Mouse (Mus musculus) testis, adult 2 months (tissue): ENCODE data around the gene Smim4. TPM values are rescaled to one million over a fixed set of nuclear protein-coding genes. Genes with fewer than 3 reads are reported as not detected.
A peak's percentile ranks its signal among the peaks of the same experiment; 100 is the strongest.

ENCODE experiments used
- H3K27ac ChIP-seq: fragments of 200-500 bp; 2 replicates; pipeline ENCODE4 v1.5.1; 2012; ENCODE audit warnings: low read depth, low read length; ENCODE audit not compliant: control insufficient read depth, insufficient read depth
- H3K27me3 ChIP-seq: fragments of 200-500 bp; 2 replicates; pipeline ENCODE4 v1.6.1; 2012; ENCODE audit warnings: mild to moderate bottlenecking, low read length, moderate library complexity; ENCODE audit not compliant: control insufficient read depth, insufficient read depth
- H3K36me3 ChIP-seq: fragments of 200-500 bp; 2 replicates; pipeline ENCODE4 v1.6.1; 2012; ENCODE audit warnings: mild to moderate bottlenecking, low read length; ENCODE audit not compliant: control insufficient read depth, insufficient read depth
- H3K4me1 ChIP-seq: fragments of 200-500 bp; 2 replicates; pipeline ENCODE4 v1.6.1; 2012; ENCODE audit warnings: low read length; ENCODE audit not compliant: control insufficient read depth, insufficient read depth
- H3K4me3 ChIP-seq: fragments of 200-500 bp; 2 replicates; pipeline ENCODE4 v1.5.1; 2012; ENCODE audit warnings: low read depth, mild to moderate bottlenecking, low read length, moderate library complexity, mixed read lengths; ENCODE audit not compliant: control insufficient read depth
- CTCF ChIP-seq: fragments of 200-500 bp; IDR thresholded peaks from 2 replicates; pipeline ENCODE4 v1.5.1; 2012; ENCODE audit warnings: low read depth, mild to moderate bottlenecking, inconsistent platforms, low read length, moderate library complexity; ENCODE audit not compliant: control insufficient read depth, insufficient read depth, insufficient replicate concordance
- POLR2A ChIP-seq: fragments of 200-500 bp; IDR thresholded peaks from 2 replicates; pipeline ENCODE4 v1.6.1; 2012; ENCODE audit warnings: low read depth, mild to moderate bottlenecking, inconsistent platforms, low read length, moderate library complexity; ENCODE audit not compliant: control insufficient read depth
- polyA plus RNA-seq: library from polyadenylated mRNA; depleted of rRNA; stranded (reverse); fragments of >200 nt; gene quantifications from 2 replicates; pipeline ENCODE4 v1.2.3, GENCODE M21; 2012

The Smim4 gene
- polyA plus RNA-seq, 1 experiment, result 8.9 TPM

DNA sequence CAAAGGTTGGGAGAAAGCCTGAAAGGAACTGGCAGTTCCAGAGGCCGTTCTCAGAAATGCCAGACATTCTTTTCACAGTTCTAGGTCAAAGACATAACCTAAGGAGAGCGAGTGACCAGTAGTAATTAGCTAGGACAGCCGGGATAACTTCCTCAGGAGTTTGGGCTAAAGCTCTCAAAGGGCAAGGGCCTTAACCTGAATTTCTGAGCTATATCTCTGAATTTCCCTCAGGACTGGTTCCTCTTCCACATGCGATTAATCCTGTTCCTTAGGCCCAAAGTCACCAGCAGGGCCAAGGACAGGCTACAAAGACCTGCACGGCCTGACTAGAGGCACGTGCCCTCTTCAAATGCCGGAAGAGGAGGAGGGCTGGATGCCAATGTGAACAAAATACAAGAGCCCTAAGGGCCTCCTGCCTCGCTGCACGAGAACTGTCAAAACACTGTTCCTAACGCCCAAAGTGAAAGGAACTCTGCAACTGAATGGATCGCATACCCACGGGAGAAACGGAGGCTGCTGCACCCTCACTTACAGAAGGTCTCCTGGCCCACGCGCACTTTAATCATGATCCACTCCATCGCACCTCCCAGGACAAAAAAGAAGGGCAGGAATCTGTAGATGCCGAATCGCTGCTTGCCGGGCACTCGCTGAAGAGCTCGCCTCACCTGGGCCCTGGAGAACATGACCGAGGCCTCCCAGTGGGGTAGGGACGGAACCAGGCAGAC, 493 bp downstream of the Smim4 start:
- Histone ChIP-seq H3K4me3 (peak overlapping the region; percentile 93), H3K27me3 (no peaks in the 10 kb centered on the region), H3K4me1 (peaks cover 35% of the 10 kb centered on the region), H3K36me3 (no peaks in the 10 kb centered on the region), H3K27ac (peak overlapping the region; percentile 80)
- TF ChIP-seq POLR2A (no peak), CTCF (no peak)

DNA sequence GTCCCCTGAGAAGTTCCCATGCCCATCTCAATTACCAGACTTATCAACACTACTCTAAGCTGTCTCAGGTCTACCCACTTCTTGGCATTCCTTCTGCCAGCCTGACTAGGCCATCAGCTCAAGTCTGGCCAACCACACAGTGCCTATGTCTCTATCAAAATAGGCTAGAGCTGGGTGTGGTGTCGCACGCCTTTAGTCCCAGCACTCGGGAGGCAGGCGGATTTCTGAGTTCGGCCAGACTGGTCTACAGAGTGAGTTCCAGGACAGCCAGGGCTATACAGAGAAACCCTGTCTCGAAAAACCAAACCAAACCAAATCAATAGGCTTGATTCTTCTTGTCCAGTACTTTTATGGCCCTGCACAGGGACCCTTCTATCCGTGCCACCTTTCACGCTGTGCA, 1.9 kb downstream of the Smim4 start:
- H3K36me3 ChIP-seq, result no peaks in the 10 kb centered on the region; the same call in 1 of the 2 replicates
- H3K4me3 ChIP-seq, result no peak overlapping the region
- H3K4me1 ChIP-seq, result peaks cover 31% of the 10 kb centered on the region
- no peak for TF ChIP-seq POLR2A
- no peak for TF ChIP-seq CTCF
- H3K27me3 ChIP-seq, result no peaks in the 10 kb centered on the region
- H3K27ac ChIP-seq, result no peak overlapping the region

DNA sequence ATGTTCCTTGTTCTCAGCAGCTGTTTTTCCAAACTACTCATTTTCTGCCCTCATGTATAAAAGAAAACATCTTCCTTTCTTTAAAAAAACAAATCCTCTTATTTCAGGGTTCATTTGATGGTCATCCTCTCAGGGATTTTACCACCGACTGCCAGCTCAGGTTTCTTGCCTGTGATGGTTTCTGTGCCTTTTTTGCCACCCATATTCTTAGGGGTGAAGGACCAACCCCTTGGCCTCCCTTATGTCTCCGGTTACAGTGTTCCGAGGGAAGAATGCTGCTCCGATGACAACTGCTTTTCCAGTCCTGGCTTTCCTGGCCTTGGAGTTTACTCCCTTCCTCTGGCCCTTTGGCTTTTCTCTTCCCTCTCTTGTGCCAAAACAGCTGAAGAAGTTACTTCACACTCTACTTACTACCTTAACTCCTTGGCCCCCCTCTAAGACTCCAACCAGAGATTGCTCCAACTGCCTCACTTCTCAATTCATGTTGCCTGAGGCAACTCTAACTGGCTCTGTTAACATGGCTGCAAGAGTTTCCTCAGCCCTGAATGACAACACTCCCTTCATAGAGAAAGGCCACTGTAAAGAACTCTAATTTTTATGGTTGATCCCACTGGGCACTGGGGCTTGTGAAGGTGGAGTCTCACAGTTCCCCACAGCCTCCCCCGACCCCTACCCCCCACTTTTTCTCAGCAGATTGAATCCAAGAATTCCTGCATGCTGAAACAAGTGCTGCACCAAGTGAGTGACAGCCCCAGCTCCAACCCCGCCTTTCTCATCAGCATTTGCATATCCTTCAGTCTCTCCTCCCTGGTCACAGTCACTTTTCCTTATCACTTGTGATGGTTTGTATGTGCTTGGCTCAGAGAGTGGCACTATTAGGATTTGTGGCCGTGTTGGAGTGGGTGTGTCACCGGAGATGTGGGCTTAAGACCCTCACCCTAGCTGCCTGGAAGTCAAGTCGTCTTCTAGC, 3.4 kb downstream of the Smim4 start:
- Histone ChIP-seq H3K27ac (peak overlapping the region; percentile 28; the same call in 1 of the 2 replicates), H3K4me1 (peaks cover 20% of the 10 kb centered on the region), H3K27me3 (no peaks in the 10 kb centered on the region), H3K36me3 (no peaks in the 10 kb centered on the region; the same call in none of the 2 replicates), H3K4me3 (no peak overlapping the region)
- TF ChIP-seq CTCF (no peak), POLR2A (no peak)

DNA sequence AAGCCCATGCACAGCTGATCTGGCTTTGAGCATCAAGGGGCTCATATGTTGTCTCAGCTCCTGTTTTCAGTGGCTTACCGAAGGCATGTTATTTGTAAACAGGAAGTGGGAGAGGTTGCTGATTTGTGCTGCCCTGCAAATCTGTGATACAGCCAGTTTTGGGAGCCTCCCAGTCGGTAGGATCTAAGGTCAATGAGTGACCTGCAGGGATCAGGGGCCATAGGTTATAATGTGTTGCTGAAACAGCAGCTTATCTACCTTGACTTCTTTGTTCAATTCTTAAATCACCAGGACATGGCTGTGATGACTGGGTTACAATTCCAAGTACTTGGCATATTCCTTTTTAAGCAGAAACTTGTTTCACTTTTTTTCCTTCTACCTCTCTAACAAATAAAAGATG, 13.2 kb downstream of the Smim4 start:
- no peaks in the 10 kb centered on the region for H3K4me1 ChIP-seq
- H3K36me3 ChIP-seq, result peaks cover 6% of the 10 kb centered on the region
- no peaks in the 10 kb centered on the region for H3K27me3 ChIP-seq
- no peak overlapping the region for H3K27ac ChIP-seq
- no peak overlapping the region for H3K4me3 ChIP-seq
- TF ChIP-seq POLR2A (no peak), CTCF (no peak)

DNA sequence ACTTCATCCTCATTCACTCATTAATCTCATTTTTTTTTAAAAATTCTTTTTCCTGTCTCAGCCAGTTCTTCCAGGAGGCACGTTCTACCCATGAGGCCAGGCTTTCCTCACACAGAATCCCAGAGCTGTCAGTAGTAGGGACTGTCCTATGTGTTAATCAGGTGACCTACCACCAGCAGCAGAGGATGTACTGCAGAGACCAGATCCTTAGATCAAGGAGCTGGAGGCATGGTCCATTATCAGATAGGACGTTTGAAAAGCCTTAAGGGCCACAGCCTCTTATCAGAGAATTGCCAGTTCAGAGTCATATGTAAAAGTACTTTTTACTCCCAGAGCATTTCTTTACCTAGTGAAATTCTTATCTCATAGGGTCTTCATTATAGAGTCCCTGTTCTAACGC, 14.7 kb downstream of the Smim4 start:
- no peaks in the 10 kb centered on the region for H3K27me3 ChIP-seq
- no peak overlapping the region for H3K4me3 ChIP-seq
- TF ChIP-seq POLR2A (no peak), CTCF (no peak)
- H3K4me1 ChIP-seq, result no peaks in the 10 kb centered on the region
- H3K27ac ChIP-seq, result no peak overlapping the region
- peaks cover 6% of the 10 kb centered on the region for H3K36me3 ChIP-seq

DNA sequence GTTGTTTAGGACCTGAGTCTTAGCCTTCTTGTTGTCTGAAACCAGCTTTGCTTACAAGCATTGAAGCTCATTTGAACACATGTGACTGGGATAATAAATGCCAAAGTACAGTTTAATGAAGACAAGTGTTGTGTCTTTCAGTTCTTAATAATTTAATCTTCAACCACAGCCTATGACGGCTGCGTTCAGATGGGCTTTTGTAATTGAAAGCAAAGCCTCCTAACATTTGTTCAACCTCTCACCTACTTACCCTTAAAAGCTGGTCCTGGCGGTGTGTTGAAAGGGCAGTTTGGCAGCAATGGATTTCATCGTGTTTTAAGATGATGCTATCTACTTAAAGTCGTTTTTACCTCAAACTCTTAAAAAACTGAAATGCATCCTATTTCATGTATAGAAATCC, 16.6 kb downstream of the Smim4 start:
- TF ChIP-seq CTCF (no peak), POLR2A (no peak)
- H3K4me1 ChIP-seq, result no peaks in the 10 kb centered on the region
- H3K4me3 ChIP-seq, result no peak overlapping the region; the same call in 1 of the 2 replicates
- H3K27me3 ChIP-seq, result no peaks in the 10 kb centered on the region
- H3K36me3 ChIP-seq, result peaks cover 5% of the 10 kb centered on the region
- H3K27ac ChIP-seq, result no peak overlapping the region

DNA sequence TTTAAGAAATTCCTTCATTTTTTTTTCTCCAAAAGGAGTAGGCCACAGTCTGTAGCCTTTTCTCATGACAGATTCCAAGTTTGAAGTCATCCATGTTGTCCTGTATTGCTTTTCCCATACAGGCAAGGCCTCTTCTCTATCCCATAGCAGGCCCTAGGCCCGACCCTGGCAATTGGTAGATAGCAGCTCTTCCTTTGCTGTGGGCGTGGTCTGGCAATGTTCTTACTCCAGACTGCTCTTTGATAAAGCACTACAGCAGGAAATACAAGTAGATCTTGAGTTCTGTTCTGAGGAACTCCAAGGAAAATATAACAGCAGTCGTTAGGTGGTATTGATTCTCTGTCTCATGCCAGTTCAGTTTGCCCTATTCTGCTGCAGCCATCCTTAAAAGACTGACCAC, 18.1 kb downstream of the Smim4 start:
- Histone ChIP-seq H3K36me3 (peaks cover 8% of the 10 kb centered on the region), H3K27ac (no peak overlapping the region), H3K4me3 (no peak overlapping the region), H3K4me1 (no peaks in the 10 kb centered on the region), H3K27me3 (no peaks in the 10 kb centered on the region)
- TF ChIP-seq CTCF (no peak), POLR2A (no peak)
